ENCODE assay signal across 7 mouse cellular contexts in the genomic region with DNA sequence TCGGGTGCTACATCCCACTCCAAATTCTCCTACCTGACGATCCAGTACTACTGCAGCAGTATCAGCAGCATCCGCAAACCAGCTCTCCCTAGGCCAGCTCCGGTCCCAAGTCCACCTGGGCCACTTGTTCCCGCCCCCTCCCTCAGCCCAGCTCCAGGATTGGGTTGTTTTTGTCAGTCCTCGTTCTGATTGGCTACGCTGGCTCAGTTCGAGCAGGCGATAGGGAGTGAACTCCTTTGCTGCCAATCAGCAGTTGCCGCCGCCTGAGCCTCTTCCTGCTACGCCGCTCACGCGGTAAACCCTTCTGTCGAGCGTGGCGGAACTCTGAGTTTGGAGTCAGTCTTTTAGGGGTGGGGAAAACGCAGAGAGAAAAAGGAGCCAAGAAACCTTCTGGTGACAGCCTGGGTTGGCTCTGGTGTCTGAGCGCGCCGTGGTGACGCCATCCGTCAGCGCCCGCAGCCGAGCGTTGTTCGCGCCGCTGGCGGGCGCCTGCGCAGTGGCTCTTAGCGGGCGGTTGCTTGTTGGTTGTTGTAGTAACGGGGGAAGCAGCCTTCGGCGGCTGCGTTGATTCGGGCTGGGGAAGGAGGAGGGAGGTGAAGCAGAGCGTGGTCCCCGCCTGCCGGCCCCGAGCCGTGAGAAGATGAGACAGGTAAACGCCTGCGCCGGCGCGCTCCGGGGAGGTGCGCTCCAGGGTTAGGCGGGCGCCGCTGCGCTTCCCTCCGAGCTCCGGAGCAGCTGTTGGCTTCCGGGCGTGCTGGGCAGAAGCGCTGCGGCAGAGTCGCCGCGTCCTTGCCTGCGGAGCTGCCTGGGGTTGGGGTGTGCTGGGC. TPM values are rescaled to one million over a fixed set of nuclear protein-coding genes. Genes with fewer than 3 reads are reported as not detected.
DNase-seq lines count a peak whose midpoint lies in the region; ATAC-seq lines count a peak whose summit lies in the region.

A gene (minus strand): TSS at position 113 of the 827 bp plus-strand sequence.
A gene (plus strand): TSS at position 222 of the 827 bp plus-strand sequence.

- H3K4me1 ChIP-seq in embryonic facial prominence, embryonic 12.5 days: peaks cover 12% of the 10 kb centered on the region
- peaks cover 5% of the 10 kb centered on the region for H3K4me1 ChIP-seq in limb, embryonic 11.5 days (ENCODE audit: control insufficient read depth, insufficient read depth, low read length)
- peaks cover 11% of the 10 kb centered on the region; the same call in 1 of the 2 replicates for H3K4me1 ChIP-seq in midbrain, embryonic 14.5 days (ENCODE audit: control insufficient read depth, insufficient read depth, low read length)

- H3K9me3 ChIP-seq in embryonic facial prominence, embryonic 12.5 days: no peaks in the 10 kb centered on the region
- no peaks in the 10 kb centered on the region for H3K9me3 ChIP-seq in limb, embryonic 11.5 days (ENCODE audit: control insufficient read depth, low read length)
- no peaks in the 10 kb centered on the region for H3K9me3 ChIP-seq in midbrain, embryonic 14.5 days (ENCODE audit: control insufficient read depth, low read length)

- peak within 1 kb of the TSS; percentile 70 for H3K9ac ChIP-seq in embryonic facial prominence, embryonic 12.5 days
- H3K9ac ChIP-seq in limb, embryonic 11.5 days (ENCODE audit: low read length): peak within 1 kb of the TSS; percentile 75
- H3K9ac ChIP-seq in midbrain, embryonic 14.5 days (replicated peaks; ENCODE audit: low read length): peak within 1 kb of the TSS; percentile 73

- H3K36me3 ChIP-seq in embryonic facial prominence, embryonic 12.5 days: peaks cover 24% of the 10 kb centered on the region; the same call in 1 of the 2 replicates
- peaks cover 3% of the 10 kb centered on the region; the same call in 1 of the 2 replicates for H3K36me3 ChIP-seq in limb, embryonic 11.5 days (ENCODE audit: control insufficient read depth, insufficient read depth, low read length)
- H3K36me3 ChIP-seq in midbrain, embryonic 14.5 days (ENCODE audit: control insufficient read depth, insufficient read depth, low read length): peaks cover 23% of the 10 kb centered on the region

- no peaks in the 10 kb centered on the region for H3K27me3 ChIP-seq in embryonic facial prominence, embryonic 12.5 days
- H3K27me3 ChIP-seq in limb, embryonic 11.5 days (ENCODE audit: control insufficient read depth, insufficient read depth, low read length): no peaks in the 10 kb centered on the region
- no peaks in the 10 kb centered on the region for H3K27me3 ChIP-seq in midbrain, embryonic 14.5 days (ENCODE audit: control insufficient read depth, insufficient read depth, low read length)

- peak within 1 kb of the TSS; percentile 86 for H3K4me2 ChIP-seq in embryonic facial prominence, embryonic 12.5 days (replicated peaks)
- peak within 1 kb of the TSS; percentile 87 for H3K4me2 ChIP-seq in limb, embryonic 11.5 days (ENCODE audit: low read depth, severe bottlenecking)
- peak within 1 kb of the TSS; percentile 77 for H3K4me2 ChIP-seq in midbrain, embryonic 14.5 days (ENCODE audit: low read length)

- H3K27ac ChIP-seq in embryonic facial prominence, embryonic 12.5 days: peak within 1 kb of the TSS; percentile 97
- peak within 1 kb of the TSS; percentile 83 for H3K27ac ChIP-seq in limb, embryonic 11.5 days (replicated peaks; ENCODE audit: low read depth, low read length)
- peak within 1 kb of the TSS; percentile 95 for H3K27ac ChIP-seq in midbrain, embryonic 14.5 days (replicated peaks; ENCODE audit: low read depth, low read length)

- under 1% methylated on average over 67 of the region's 67 CpGs for WGBS in embryonic facial prominence, embryonic 12.5 days
- WGBS in limb, embryonic 11.5 days: under 1% methylated on average over 67 of the region's 67 CpGs
- WGBS in midbrain, embryonic 14.5 days: under 1% methylated on average over 67 of the region's 67 CpGs

- peak; percentile 93 for DNase-seq in adrenal gland, postnatal 25 days
- DNase-seq in heart, adult 11 months: peak; percentile 100
- peak; percentile 95 for DNase-seq in kidney, adult 18-20 months
- peak; percentile 94 for DNase-seq in limb, embryonic 11.5 days (ENCODE audit: low spot score)
- peak; percentile 97 for DNase-seq in midbrain, embryonic 14.5 days
- peak; percentile 89 to 90 for DNase-seq in spleen, adult 18-20 months

- ATAC-seq in embryonic facial prominence, embryonic 12.5 days (ENCODE audit: insufficient number of reproducible peaks, insufficient read depth, low FRiP score, low TSS enrichment): peak; percentile 99
- peak; percentile 98 for ATAC-seq in limb, embryonic 11.5 days (ENCODE audit: insufficient number of reproducible peaks, low FRiP score, low TSS enrichment, low read depth)
- ATAC-seq in midbrain, embryonic 14.5 days (ENCODE audit: low FRiP score, low TSS enrichment): peak; percentile 98

- H3K4me3 ChIP-seq in embryonic facial prominence, embryonic 12.5 days: peak within 1 kb of the TSS; percentile 83
- H3K4me3 ChIP-seq in limb, embryonic 11.5 days (ENCODE audit: low read depth, low read length): peak within 1 kb of the TSS; percentile 87
- peak within 1 kb of the TSS; percentile 79 for H3K4me3 ChIP-seq in midbrain, embryonic 14.5 days (replicated peaks; ENCODE audit: low read depth, low read length)

RNA-seq across cellular contexts. Expression of the first gene that starts in this region (rescaled TPM):
- 53.8 and 60.0 TPM in 2 replicates for total RNA-seq in adrenal gland, postnatal 25 days (2021)
- 102 and 109 TPM in 2 replicates for polyA plus RNA-seq in embryonic facial prominence, embryonic 12.5 days (2016; fragmentation: Nextera tagmentation; extraction: Ambion mirVana)
- 106 and 111 TPM in 2 replicates for polyA plus RNA-seq in limb, embryonic 11.5 days (2014; fragmentation: Nextera tagmentation; extraction: Ambion mirVana)
- 84.8 and 111 TPM in 2 replicates for polyA plus RNA-seq in midbrain, embryonic 14.5 days (2014; fragmentation: Nextera tagmentation; extraction: Ambion mirVana)

RNA-seq across cellular contexts. Expression of the second gene that starts in this region (rescaled TPM):
- total RNA-seq in adrenal gland, postnatal 25 days (2021): 25.1 and 29.1 TPM in 2 replicates
- 15.9 and 19.6 TPM in 2 replicates for polyA plus RNA-seq in embryonic facial prominence, embryonic 12.5 days (2016; fragmentation: Nextera tagmentation; extraction: Ambion mirVana)
- 18.2 and 22.4 TPM in 2 replicates for polyA plus RNA-seq in limb, embryonic 11.5 days (2014; fragmentation: Nextera tagmentation; extraction: Ambion mirVana)
- polyA plus RNA-seq in midbrain, embryonic 14.5 days (2014; fragmentation: Nextera tagmentation; extraction: Ambion mirVana): 11.9 and 16.1 TPM in 2 replicates

Comparison
In these comparisons a context has a peak if more than half of its experiments do, and no peak if none do; other contexts are left out.
1. Peak in every context shown above with its lines: DNase-seq, ATAC-seq, H3K4me3 ChIP-seq and H3K27ac ChIP-seq.